Mouse (Mus musculus): ENCODE measurements around the gene Gm28539. TPM values are rescaled to one million over a fixed set of nuclear protein-coding genes. Genes with fewer than 3 reads are reported as not detected.
"Not testable (repeated sequence)": the region's sequence is repeated elsewhere in the genome, so short reads cannot be mapped to it uniquely, and the experiment has no call there.

The Gm28539 gene
- polyA plus RNA-seq, 1 experiment from 2014 or later, result not detected

DNA sequence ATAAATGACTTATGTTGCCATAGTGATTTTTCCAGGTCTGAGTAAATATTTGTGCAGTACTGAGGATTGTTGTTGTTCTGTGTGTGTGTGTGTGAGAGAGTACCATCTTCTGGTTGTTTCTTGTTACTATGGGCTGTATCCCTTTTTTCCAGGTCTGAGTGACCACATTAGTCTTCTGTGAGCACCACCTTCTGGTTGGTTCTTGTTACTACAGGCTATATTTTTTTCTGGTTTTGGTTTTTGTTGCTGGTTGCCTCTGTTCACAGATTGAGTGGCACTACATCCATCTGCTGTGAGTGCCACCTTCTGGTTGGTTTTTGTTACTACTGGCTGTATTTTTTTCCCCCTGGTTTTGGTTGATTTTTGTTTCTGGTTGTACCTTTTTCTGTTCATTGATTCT lies 22.2 kb downstream of the Gm28539 start:
- Histone ChIP-seq H3K9me3 (no peaks in the 10 kb centered on the region), H3K36me3 (no peaks in the 10 kb centered on the region), H3K4me1 (no peaks in the 10 kb centered on the region), H3K27me3 (no peaks in the 10 kb centered on the region), H3K4me2 (no peak overlapping the region), H3K27ac (no peak overlapping the region), H3K4me3 (no peak overlapping the region), H3K9ac (no peak overlapping the region)
- no peak; the same call in 1 of the 2 replicates for ATAC-seq (ENCODE audit: borderline replicate concordance, extremely low read depth, low FRiP score, low TSS enrichment)

DNA sequence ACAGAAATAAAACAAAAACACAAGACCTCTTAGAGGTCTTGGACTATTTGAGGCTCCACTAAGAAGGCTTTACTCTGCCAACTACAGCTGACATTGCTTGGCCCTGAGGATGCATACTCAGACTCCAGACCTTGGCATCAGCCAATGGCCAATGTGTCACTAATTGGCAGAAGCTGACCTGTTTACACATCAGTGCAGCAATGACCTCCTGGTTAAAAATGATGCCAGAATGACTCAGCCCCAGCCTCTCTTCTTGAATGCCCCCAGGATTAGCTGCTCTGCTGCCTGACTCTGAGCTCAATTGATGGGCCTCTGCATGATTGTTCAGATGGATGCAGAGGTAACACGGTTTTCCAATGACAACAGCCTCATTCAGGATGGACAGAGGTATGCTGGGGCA lies 23.8 kb downstream of the Gm28539 start:
- Histone ChIP-seq H3K27me3 (no peaks in the 10 kb centered on the region), H3K4me2 (no peak overlapping the region), H3K9ac (no peak overlapping the region), H3K4me1 (no peaks in the 10 kb centered on the region), H3K27ac (no peak overlapping the region), H3K36me3 (no peaks in the 10 kb centered on the region), H3K9me3 (no peaks in the 10 kb centered on the region), H3K4me3 (no peak overlapping the region)
- WGBS, result 78% methylated on average over 1 of the region's 1 CpGs
- ATAC-seq (ENCODE audit: borderline replicate concordance, extremely low read depth, low FRiP score, low TSS enrichment), result no peak

DNA sequence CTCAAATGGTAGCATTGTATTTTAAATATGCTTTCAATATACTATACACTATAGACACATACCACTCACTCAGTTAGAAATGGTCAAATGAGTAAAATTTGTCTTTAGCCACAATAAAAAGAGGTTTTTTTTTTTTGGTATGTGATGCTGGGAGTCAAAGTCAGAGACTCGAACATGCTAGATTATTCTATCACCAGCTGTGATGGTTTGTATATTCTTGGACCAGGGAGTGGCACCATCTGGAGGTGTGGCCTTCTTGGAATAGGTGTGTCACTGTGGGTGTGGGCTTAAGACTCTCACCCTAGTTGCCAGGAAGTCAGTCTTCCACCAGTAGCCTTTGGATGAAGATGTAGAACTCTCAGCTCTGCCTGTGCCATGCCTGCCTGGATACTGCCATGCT lies 34.1 kb downstream of the Gm28539 start:
- H3K4me1 ChIP-seq; H3K4me2 ChIP-seq; H3K27me3 ChIP-seq; H3K27ac ChIP-seq; H3K4me3 ChIP-seq; ATAC-seq (ENCODE audit: borderline replicate concordance, extremely low read depth, low FRiP score, low TSS enrichment); H3K9me3 ChIP-seq; H3K9ac ChIP-seq: not testable (repeated sequence)
- WGBS, result 75% methylated on average over 1 of the region's 1 CpGs
- H3K36me3 ChIP-seq, result peaks cover 30% of the 10 kb centered on the region

DNA sequence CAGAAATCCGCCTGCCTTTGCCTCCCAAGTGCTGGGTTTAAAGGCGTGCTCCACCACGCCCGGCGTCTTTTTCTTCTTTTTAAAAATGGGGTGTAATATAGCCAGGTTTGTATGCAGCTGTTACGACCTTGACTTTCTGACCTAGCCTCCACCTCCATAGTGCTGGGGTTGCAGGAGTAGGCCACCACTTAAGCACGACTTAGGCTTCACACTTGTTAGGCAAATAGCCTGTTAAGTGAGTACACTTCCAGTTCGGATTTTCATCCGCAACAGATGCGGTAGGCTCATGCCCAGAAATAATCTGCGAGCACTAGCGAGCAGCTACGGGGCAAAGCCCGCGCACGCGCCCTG lies 39.7 kb downstream of the Gm28539 start:
- peak; percentile 36; the same call in 1 of the 2 replicates for ATAC-seq (ENCODE audit: borderline replicate concordance, extremely low read depth, low FRiP score, low TSS enrichment)

DNA sequence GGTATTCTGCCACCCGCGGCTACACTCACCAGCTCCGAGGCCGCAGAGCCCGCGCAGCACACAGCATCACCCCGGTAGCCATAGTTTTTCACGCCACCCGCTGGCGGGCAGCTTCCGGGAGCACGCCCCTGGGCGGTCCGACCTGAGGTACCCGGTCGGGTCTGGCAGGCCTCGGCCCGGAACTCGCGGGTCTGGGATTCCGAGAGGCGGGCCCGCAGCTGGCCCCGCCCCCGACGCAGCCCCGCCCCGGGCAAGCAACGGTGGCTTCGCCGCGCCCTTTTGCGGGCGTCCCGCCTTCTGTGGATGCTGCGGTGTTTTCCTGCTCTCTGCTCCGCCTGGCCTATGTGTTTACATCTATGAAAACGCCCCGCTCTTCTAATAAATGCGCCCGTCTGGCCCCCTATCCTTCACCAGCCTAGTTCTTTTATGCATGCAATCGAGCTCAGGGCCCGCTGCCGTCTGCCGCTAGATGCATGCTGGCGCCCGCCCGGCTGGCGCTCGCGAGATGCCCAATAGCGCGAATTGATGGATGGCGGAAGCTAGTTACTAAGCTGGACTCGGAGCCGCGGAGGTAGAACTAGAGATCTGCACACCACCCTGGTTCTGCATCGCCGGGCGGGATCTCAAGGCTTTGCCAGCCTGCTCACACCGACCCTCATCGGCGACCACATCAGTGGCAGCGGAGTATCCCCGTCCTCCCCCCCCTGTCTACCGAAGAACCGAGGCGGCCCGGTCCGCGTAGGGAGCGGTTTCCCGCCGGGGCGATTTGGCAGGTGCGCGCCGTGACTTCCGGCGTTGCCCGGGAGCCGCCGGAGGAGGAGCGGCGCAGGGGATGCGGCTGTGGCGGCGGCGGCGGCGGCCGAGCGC lies 40.3 kb downstream of the Gm28539 start, which contains the start of the genes Mrpl40 and Hira:
Gene Mrpl40, minus strand, starts transcription at position 421 of the 867 bp plus-strand sequence.
Gene Hira, plus strand, starts transcription at position 596 of the 867 bp plus-strand sequence.
- under 1% methylated on average over 74 of the region's 93 CpGs for WGBS
- Histone ChIP-seq H3K27me3 (no peaks in the 10 kb centered on the region), H3K4me2 (peak within 1 kb of the TSS; percentile 92), H3K27ac (peak within 1 kb of the TSS; percentile 97), H3K9ac (peak within 1 kb of the TSS; percentile 93), H3K9me3 (no peaks in the 10 kb centered on the region), H3K4me3 (peak within 1 kb of the TSS; percentile 100), H3K4me1 (peaks cover 12% of the 10 kb centered on the region; the same call in 1 of the 2 replicates), H3K36me3 (peaks cover 26% of the 10 kb centered on the region)
- peak; percentile 96 for ATAC-seq (ENCODE audit: borderline replicate concordance, extremely low read depth, low FRiP score, low TSS enrichment)

More for the DNA sequence above, 39.7 kb downstream of the Gm28539 start:
- 0% methylated on average over 17 of the region's 17 CpGs for WGBS
- Histone ChIP-seq H3K27ac (peak overlapping the region; percentile 97), H3K9me3 (no peaks in the 10 kb centered on the region), H3K4me2 (peak overlapping the region; percentile 92), H3K36me3 (peaks cover 32% of the 10 kb centered on the region), H3K4me3 (peak overlapping the region; percentile 100), H3K9ac (peak overlapping the region; percentile 93), H3K27me3 (no peaks in the 10 kb centered on the region), H3K4me1 (peaks cover 12% of the 10 kb centered on the region; the same call in 1 of the 2 replicates)

DNA sequence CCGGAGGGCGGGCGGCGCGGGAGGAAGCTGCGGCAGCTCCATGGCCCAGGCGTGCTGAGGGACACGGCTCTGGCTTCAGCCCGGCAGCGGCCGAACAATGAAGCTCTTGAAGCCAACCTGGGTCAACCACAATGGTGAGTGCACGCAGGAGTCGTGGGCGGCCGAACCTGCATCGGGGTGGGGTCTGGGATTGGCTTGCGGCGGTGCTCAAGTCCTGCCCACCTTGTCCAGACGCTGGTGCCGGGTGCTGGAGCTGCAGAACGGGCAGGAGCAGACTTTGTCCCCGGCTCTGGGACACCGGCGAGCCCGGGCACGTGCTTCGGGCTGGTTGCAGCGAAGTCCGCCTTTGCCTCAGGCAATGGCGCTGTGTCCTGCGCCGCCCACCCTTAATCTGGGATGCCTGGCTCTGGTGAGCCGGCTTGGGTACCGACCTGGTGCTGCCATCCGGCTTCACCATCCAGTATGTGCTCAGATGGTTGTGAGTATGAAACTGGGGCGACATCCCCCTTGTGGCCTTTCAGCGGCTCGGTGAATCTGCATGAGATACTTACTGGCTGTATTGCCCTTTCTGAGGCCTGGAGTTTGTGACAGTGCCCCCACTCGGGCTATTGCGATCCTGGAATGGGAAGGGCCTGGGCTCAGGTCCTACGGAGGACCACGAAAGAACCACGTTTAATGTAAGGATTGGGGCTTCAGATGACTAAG lies 41.2 kb downstream of the Gm28539 start:
- peak; percentile 47 for ATAC-seq (ENCODE audit: borderline replicate concordance, extremely low read depth, low FRiP score, low TSS enrichment)
- Histone ChIP-seq H3K4me1 (peaks cover 12% of the 10 kb centered on the region; the same call in 1 of the 2 replicates), H3K9me3 (no peaks in the 10 kb centered on the region), H3K9ac (peak overlapping the region; percentile 93), H3K27me3 (no peaks in the 10 kb centered on the region), H3K36me3 (peaks cover 17% of the 10 kb centered on the region), H3K27ac (peak overlapping the region; percentile 97), H3K4me3 (peak overlapping the region; percentile 100), H3K4me2 (peak overlapping the region; percentile 92)
- under 1% methylated on average over 43 of the region's 43 CpGs for WGBS

GRCm38 (mm10) chr16:18878091-18878720 lies 41.8 kb downstream of the Gm28539 start:
- Histone ChIP-seq H3K4me1 (peaks cover 12% of the 10 kb centered on the region; the same call in 1 of the 2 replicates), H3K4me3 (peak overlapping the region; percentile 100), H3K27me3 (no peaks in the 10 kb centered on the region), H3K4me2 (peak overlapping the region; percentile 92), H3K36me3 (peaks cover 11% of the 10 kb centered on the region), H3K9me3 (no peaks in the 10 kb centered on the region), H3K27ac (peak overlapping the region; percentile 97), H3K9ac (peak overlapping the region; percentile 93)
- WGBS, result 17% methylated on average over 20 of the region's 20 CpGs
- ATAC-seq (ENCODE audit: borderline replicate concordance, extremely low read depth, low FRiP score, low TSS enrichment), result no peak

DNA sequence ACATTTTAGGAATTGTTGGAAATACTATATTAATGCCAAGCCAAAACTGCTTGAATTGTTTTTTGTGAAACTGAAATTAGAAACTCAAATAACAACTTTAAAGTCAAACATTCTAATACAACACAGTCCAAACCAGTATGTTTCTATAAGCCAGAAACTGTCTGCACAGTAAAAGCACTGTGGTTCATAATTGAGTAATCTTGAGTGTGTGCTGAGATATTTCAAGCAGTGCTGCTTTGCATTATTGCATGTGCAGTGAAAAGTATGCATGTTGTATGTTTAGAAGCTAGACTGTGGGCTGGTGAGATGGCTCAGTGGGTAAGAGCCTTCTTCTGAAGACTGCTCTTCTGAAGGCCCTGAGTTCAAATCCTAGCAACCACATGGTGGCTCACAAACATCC lies 47.7 kb downstream of the Gm28539 start:
- H3K9ac ChIP-seq, result no peak overlapping the region
- H3K27ac ChIP-seq, result no peak overlapping the region
- no peaks in the 10 kb centered on the region for H3K9me3 ChIP-seq
- peaks cover 6% of the 10 kb centered on the region; the same call in 1 of the 2 replicates for H3K4me1 ChIP-seq
- H3K36me3 ChIP-seq, result peaks cover 5% of the 10 kb centered on the region; the same call in 1 of the 2 replicates
- H3K4me2 ChIP-seq, result no peak overlapping the region
- H3K27me3 ChIP-seq, result no peaks in the 10 kb centered on the region
- H3K4me3 ChIP-seq, result no peak overlapping the region
- no peak for ATAC-seq (ENCODE audit: borderline replicate concordance, extremely low read depth, low FRiP score, low TSS enrichment)

DNA sequence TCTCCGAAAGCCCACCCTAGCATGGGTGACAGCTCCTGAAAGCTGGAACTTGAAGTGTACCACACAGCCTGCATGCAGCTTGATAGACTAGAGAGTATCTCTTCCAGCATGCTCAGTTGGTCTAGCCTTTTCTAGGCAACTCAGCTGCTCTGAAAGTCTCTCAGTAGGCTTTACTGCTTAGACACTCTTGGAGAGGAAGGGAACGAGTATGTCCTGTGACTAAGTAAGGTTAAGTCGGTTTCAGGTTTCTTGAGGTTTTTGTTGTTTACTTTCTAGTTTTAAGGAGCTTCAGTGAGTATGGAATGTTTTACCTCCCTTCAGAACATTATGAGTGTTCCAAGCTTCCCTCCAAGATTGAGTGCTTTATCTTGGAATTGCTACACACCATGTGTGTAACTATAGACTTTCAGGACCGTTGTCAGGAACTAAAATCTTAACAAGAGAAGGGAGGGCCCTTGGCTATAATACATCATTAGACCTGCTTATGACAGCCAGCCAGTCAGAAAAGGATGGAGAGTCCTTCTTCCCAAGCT lies 57.5 kb downstream of the Gm28539 start:
- WGBS, result 57% methylated on average over 4 of the region's 4 CpGs
- ATAC-seq (ENCODE audit: borderline replicate concordance, extremely low read depth, low FRiP score, low TSS enrichment), result no peak
- Histone ChIP-seq H3K27ac (no peak overlapping the region), H3K4me2 (no peak overlapping the region), H3K36me3 (peaks cover 23% of the 10 kb centered on the region), H3K4me3 (no peak overlapping the region), H3K9ac (no peak overlapping the region), H3K9me3 (no peaks in the 10 kb centered on the region), H3K27me3 (no peaks in the 10 kb centered on the region), H3K4me1 (peaks cover 6% of the 10 kb centered on the region; the same call in 1 of the 2 replicates)

GRCm38 (mm10) chr16:18895249-18895648 lies 58.9 kb downstream of the Gm28539 start:
- ATAC-seq (ENCODE audit: borderline replicate concordance, extremely low read depth, low FRiP score, low TSS enrichment), result no peak
- Histone ChIP-seq H3K4me1 (peaks cover 6% of the 10 kb centered on the region; the same call in 1 of the 2 replicates), H3K27me3 (no peaks in the 10 kb centered on the region), H3K36me3 (peaks cover 37% of the 10 kb centered on the region), H3K9ac (no peak overlapping the region), H3K9me3 (no peaks in the 10 kb centered on the region), H3K4me2 (no peak overlapping the region), H3K27ac (no peak overlapping the region), H3K4me3 (no peak overlapping the region)
- WGBS, result 79% methylated on average over 3 of the region's 3 CpGs

GRCm38 (mm10) chr16:18896429-18896828 lies 60.0 kb downstream of the Gm28539 start:
- H3K27me3 ChIP-seq, result no peaks in the 10 kb centered on the region
- H3K4me3 ChIP-seq, result no peak overlapping the region
- no peak overlapping the region for H3K4me2 ChIP-seq
- no peak for ATAC-seq (ENCODE audit: borderline replicate concordance, extremely low read depth, low FRiP score, low TSS enrichment)
- H3K9ac ChIP-seq, result no peak overlapping the region
- H3K36me3 ChIP-seq, result peaks cover 43% of the 10 kb centered on the region
- no peaks in the 10 kb centered on the region for H3K9me3 ChIP-seq
- 56% methylated on average over 10 of the region's 10 CpGs for WGBS
- peaks cover 6% of the 10 kb centered on the region; the same call in 1 of the 2 replicates for H3K4me1 ChIP-seq
- no peak overlapping the region for H3K27ac ChIP-seq

All from lung, embryonic 15.5 days (tissue).